Mouse (Mus musculus): ENCODE data around the gene Tfeb.

Tfeb gene

DNA sequence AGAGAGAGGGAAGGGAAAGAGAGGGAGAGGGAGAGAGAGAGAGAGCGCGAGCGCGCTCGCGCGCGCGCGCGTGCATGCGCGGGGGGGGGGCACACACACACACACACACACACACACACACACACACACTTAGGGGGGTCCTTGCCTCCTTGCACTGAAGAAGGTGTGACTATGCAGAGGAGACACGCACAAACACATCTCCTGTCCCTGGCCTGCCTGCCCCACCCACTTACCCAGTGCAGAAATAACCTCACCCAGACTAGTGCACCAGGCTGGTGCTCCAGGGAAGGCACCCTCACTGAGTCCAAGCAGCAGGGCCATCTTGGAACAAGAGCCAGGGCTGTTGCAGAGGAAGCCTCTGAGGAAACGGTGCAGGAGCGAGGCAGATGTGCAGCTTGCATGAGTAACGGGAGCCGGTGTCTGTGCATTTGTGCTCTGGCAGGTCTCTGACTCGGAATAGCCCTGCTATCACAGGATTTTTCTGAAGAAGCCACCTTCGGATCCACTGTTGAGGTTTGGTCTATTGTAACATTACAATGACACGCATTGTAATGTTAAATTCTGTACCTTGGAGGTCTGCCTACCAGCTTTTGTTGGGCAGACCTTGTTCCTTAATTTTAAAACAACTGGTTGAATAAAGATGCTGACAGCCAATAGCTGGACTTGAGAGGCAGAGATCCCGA lies 23.8 kb upstream of the Tfeb start:
- no peak for DNase-seq (ENCODE audit: low spot score)

DNA sequence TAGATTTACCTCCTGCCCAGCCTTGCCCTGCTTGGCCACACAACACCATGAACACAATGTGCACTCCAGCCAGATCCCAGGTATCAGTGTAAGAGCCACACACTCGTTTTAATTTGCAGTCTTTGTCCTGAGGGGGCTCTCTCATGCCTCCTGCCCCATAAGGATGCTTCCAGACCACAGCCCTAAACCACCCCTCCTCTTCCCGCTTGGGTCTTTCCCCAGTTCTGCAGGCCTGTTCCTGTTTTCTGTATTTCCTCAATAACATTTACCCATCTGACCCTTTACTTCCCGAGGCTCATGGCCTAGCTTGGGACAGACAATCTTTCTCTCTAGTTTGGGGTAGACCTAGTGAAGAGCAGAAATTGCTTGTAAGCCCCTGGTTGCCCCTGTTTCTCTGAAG lies 21.8 kb upstream of the Tfeb start:
- no peak for DNase-seq (ENCODE audit: low spot score)

DNA sequence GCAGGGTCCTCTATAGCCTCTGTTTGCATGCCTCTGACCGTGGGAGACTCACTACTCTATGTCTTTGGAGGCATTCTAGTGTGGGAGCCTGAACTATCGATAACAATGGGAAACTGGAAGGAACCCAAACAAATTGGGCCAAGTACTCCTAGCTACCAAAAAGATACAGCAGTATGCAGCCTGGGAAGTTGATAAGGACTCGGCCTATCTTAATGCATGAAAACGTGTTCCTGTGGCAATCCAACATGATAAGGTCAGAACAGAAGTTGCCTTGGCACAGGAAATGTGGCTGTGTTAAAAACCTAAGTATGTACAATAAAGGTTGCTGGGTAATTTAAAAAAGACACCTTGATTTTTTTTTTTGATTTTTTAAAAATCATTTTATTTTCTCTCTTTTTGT lies 15.6 kb upstream of the Tfeb start:
- no peak for DNase-seq (ENCODE audit: low spot score)

DNA sequence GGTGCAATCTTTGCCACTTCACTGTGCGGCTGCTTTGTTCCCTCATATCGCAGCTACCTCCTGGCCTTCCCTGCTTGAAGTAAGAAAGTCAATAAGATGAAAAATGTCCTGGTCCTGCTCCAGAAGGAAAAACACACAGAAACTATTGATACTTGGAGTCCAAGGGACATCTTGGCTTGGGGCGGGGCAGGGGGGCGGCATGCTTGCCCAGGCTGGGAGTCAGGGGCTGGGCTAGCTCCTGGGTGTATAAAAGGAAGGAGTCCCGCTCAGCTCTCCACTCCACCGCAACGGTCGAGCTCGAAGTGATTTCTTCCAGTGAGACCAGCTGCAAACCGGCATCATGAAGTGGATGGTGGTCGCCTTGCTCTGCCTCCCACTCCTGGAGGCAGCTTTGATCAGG lies 10.3 kb upstream of the Tfeb start, which contains the start of gene Pgc:
TSS of gene Pgc (plus strand) at position 277 of the 400 bp plus-strand sequence.
- DNase-seq (ENCODE audit: low spot score) = no peak

DNA sequence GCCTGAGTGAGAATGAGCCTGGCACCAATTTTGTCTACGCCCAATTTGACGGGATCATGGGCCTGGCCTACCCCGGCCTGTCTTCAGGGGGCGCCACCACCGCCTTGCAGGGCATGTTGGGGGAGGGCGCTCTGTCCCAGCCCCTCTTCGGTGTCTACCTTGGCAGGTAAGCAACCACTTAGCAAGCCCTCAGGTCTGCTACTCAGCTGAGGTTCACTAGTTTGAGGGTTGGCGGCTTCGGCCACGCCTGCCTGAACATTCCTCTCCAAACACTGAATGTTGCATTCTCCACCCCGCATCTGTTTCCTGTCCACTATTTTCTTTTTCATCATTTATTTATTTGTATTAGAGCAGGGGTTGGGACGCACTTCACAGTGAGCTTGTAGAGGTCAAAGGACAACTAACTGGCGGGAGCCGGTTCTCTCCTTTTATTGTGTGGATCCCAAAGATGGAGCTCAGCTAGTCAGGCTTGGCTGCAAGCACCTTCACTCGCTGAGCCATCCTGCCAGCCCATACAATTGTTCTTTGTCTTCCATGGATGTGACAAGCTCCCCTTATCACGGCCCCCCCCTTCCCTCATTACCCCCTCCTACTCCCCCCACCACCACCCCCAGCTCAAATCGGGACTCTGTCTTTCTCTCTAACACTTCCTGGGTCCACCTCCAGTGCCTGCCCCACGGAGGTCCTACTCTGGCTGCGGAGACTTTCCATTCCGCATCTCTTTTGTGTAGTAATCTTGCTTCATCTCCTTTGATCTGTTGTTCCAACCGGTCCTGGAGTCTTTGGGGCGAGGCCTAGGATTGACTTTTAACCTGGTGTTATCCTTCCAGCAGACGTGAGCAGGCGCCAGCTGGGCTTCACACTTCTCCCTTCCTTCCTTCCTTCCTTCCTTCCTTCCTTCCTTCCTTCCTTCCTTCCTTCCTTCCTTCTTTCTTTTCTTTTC lies 5.9 kb upstream of the Tfeb start:
- peak; percentile 28 for DNase-seq (ENCODE audit: low spot score)

DNA sequence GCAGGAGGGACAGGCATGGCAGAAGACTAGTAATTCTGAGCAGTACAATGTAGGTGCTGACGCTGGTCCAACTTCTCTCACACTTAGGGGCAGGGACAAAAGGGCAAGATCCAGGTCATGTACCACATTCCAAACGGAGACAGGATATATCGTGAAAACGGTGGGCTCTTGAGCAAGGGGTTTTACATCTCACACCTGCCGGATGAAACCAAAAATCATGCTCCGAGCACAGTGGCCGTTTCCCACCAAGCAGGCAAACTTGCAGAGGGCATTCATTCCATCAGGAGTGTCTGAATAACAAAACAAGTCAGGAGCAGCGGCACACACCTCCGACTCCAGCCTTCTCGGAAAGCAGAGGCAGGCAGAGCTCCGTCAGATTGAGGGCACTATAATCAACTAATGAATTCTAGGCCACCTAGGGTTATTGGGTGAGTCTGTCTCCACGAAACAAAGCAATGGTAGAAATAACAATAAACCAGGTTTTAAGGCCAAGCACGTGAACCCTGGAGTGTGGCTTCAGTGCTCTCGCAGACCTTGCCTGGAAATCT lies 1.2 kb upstream of the Tfeb start:
- DNase-seq (ENCODE audit: low spot score) = no peak

DNA sequence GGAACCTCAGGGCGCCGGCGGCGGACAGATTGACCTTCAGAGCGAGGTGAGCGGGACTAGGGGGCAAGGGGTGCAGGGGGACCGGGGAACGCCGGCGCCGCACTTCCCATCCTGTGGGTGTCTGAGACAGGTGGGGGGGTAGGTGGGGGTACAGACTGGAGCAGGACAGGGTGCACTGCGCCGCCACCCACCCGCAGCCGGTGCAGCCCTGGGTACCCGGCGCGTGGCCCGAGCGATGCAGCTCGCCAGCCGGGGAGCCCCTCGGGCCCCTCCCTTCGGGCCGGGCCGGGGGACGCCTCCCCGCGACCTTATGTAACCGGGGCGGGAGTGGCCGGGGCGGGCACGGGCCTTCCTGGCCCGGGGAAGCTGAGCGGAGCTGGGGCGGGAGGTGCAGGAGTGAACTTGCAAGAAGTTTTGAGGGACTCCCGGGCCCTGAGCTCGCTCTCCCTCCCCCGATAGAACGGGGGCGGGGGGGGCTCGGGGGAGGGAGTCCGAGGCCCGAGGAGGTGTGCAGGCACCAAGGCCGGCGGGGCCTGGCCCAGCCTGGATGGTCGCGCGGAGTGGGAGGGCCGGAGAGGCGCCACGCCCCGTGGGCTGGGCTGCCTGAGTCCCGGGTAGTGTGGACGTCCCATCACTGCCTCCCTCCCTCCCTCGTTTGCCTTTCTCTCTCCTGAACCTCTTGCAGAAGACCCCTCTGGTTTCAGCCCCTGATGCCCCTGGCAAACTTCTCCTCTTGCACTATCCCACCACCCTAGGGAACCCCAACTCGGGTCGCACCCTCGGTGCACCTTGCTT lies 638 bp downstream of the Tfeb start:
- DNase-seq (ENCODE audit: low spot score) = peak; percentile 93

DNA sequence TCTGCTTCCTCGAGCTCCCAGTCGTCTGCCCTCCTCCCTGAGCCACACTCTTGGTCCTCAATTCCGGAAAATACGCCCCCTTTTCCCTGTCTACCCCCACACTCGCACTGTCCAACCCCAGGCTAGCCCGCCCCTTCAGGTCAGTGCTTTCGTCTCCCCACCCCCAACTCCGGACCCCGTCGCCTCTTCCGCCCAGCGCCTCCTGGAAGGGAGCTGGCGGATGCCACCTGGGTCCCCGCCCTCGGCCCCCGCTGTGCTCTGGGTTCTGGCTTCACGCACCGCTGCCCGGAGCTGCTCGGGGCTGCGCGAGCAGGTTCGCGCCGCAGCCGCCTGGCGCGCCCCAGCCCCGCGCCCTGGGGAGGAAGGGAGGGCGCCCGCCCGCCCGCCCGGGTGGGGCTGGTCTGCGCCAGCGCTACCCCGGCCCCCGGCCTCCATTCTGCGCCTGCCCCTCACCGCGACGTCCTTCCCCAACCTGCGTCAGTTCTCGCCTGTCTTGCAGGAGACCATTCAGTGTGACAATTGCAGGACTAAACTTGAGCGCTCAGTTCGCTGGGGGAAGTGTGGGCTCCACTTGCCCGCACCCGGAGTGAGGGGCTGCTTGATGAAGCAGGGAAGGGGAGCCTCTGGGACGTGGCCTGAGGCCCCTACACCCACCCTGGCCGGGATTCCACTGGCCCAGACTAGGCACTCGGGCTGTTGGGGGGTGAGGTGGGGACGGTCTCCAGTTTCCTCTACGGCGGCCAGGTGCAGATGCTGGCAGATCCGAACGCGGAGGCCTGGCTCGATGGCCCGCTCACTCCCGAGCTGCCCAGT lies 1.4 kb downstream of the Tfeb start:
- DNase-seq (ENCODE audit: low spot score) = peak; percentile 66

DNA sequence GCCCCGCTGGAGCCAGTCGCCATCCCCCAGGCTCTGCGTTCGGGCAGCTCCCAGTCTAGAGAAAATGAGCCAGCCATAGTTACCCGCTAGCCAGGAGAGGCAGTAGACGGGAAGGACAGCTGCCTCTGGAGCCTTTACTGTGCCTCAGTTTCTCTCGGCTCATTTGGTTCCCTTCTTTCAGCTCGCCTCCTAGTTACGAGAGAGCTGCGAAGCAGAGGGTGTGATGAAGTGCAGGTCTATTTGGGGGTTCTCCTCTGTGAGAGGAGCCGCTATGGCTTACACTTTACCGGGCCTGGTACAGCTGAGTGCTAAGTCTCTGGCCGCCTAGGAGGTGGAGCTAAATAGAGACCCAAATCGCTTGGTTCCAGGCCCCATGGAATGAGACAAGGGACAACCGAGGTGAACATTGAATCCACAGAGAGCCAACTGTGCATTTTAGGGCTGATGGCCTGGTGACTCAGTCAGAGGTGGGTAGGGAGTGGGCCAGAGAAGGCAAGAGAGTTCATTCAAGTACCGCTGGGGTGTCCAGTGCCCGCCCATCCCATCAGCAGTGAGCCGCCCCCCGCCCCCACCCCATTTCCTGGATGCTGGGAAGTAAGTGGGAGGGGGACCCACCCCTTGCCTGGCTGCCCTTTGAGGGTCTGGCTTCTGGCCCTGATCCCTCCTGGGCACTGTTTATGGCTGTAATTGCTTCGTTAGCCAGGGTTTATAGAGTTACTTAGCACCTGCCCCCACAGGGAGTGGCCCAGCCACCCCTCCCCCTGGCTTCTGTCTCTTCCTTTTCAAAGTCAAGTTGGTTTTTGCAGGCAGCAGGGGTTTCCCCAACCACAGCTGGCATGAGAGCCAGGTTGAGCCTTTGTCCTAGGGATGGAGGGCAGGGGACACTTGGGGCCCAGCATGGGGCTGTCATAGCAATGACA lies 2.3 kb downstream of the Tfeb start:
- peak; percentile 47 for DNase-seq (ENCODE audit: low spot score)

DNA sequence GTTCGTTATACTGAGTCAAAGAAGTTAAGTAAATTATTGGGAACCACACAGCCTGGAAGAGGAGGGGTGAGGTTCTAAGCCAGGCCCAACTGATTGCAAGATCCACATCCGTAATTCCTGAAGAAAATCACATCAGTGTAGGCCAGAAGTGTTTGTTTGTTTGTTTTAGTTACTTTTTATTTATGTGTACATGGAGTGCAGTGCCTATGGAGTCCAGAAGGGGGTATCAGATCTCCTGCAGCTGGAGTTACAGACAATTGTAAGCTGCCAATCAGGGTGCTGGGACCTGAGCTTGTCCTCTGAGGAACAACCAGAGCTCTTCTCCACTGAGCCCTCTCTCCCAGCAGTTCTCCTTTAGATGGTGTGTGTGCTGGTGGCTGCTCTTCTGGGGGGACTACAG lies 3.4 kb downstream of the Tfeb start:
- DNase-seq (ENCODE audit: low spot score) = no peak

DNA sequence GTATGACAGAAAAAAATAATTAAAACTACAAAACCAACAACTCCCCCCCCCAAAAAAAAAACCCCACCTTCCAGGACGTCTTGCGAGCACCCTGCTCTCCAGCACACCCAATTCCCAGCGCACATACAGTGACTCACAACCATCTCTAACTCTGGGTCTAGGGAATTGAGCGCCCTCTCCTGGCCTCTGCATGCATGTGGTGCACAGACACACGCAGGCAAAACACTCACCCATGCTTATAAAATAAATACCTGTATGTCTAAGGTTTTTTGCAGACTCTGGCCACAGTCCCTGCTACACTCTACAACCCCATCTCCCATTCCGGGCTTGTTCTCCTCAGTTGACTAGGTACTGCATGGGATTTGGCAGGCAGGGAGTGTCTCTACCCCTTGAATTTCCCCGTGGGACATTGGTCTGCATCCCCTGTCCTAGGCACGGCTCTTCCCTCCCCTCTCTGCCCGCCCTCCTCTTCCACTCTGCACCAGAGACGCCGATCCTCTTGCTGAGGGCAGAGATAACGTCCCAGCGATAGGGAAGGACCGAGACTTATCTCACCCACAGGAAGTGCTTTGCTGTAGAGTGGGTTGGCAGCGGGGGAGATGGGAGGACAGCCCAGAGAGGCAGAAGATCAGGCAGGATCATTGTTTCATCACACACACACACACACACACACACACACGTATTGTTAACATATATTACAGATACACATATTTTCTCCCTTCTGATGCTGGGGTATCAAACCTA lies 6.3 kb downstream of the Tfeb start:
- no peak for DNase-seq (ENCODE audit: low spot score)

DNA sequence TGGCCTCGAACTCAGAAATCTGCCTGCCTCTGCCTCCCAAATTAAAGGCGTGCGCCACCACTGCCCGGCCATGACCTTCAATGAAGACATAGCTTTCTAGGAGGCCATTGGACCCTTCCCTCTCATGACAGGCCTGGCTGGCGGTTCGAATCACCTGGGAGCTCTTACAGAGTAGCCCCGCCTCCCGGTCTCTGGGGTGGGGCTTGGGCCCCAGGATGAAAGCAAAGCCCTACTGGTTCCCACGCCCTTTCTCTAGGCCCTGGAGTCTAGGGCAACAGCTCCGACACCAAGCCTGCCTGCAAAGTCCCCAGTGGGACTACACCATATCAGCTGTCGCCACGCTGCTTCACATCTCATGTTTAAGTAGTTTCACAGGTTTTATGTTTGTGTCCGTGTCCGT lies 7.3 kb downstream of the Tfeb start:
- DNase-seq (ENCODE audit: low spot score) = no peak

DNA sequence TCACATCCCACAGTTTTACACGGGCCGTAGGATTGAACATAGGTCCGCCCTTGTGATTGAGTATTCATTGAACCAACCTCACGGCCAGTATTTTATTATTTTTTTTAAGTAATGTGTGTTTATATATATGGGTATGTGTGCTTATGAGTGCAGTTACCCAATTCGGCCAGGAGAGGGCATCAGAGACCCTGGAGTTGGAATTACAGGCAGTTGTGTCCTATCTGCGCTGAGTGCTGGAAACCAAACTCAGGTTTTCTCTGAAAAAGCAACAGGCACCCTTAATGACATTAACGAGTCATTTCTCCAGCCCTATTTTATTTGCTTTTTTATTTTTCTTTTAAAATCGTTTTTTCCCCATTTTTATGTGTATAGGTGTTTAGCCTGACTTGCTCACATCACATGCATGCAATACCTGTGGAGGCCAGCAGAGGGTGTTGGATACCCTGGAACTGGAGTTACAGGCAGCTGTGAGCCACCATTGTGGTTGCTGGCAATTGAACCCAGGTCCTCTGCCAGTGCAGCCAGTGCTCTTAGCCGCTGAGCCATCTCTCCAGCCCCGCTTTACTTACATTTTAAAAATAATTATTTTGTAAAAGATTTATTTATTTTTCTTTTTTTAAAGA lies 8.0 kb downstream of the Tfeb start:
- no peak for DNase-seq (ENCODE audit: low spot score)

DNA sequence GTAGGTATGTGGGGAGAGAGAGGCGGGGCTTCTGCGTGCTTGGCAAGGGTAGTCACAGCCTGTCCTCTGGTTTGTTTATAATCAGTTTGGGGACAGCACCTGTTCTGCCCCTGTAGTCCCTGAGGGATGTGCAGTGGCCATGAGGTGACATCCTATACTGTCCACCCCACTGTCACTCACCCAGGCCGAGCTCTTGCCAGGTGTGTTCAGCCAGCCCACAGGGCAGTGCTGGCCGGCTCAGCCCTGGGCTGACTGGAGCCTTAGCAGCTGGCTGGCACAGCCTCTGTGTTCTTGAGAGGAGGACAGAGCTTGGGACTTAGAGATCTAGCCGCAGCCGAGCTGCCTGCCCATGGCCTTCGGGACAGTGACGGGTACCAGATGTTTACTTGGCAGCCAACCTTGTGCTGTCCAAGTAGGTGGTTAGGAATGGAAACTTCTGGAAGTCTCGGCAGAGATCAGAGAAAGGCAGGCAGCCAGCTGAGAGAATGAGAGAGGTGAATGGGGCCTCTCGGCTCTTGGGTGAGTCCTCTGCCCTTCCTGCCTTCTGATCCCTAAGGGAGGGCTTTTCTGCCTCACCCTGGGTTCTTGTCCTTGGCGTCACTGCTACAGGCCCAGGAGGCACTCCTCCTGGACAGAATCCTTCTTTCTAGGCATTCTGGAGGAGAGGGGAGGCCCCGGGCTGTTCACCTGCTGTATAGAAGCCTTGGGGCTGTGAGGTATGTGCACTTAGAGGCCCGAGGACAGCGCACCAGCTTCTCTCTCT lies 12.1 kb downstream of the Tfeb start:
- DNase-seq (ENCODE audit: low spot score) = peak; percentile 63

DNA sequence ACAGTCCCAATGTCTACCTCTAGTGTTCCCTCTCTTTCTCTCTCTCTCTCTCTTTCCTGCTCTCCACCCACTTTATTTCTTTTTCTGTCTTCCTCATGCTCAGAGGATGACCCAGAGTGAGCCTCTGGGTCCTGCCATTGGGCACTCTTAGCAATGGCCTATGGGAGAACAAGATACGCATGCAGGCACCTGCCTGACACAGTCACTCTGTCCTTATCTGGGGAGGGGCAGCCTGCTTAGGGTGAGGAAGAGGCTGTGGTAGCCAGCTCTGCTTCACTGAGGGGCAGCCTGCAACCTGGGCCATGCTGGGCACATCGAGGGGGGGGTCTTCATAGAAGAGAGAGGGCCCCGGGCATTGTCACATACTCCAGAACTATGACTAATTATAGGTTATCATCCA lies 12.8 kb downstream of the Tfeb start:
- no peak for DNase-seq (ENCODE audit: low spot score)

DNA sequence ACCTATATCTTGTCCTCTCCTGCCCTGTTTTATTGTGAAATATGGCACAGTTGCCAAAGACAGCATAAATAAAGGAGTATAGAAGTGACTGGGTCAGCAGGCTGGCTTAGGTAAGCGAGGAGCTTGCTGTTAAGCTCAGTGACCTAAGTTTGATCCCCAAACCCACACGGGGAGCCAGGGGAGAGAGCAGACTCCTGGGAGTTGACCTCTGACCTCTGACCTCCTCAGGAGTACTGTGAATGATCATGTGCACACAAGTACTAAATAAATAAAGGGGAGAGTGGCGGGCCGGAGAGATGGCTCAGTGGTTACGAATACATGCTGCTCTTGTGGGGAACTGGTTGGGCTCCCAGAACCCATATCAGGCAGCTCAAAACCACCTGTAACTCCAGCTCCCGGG lies 13.3 kb downstream of the Tfeb start:
- DNase-seq (ENCODE audit: low spot score) = no peak

DNA sequence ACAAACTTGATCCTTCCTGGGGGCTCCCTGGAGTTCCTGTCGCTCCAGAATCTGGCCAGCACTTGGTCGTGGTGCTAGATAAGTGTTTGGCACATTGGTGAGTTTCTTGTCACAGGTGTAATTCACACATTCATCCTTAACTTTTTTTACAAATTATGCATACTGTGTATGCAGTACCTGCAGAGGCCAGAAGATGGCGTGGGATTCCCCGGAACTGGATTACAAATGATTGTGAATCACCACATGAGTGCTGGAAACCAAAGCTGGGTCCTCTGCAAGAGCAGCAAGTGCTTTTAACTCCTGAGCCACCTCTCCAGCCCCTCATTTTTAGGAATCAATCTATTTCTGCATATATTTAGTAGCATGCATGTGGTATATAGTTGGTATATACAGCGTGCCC lies 15.0 kb downstream of the Tfeb start:
- no peak for DNase-seq (ENCODE audit: low spot score)

DNA sequence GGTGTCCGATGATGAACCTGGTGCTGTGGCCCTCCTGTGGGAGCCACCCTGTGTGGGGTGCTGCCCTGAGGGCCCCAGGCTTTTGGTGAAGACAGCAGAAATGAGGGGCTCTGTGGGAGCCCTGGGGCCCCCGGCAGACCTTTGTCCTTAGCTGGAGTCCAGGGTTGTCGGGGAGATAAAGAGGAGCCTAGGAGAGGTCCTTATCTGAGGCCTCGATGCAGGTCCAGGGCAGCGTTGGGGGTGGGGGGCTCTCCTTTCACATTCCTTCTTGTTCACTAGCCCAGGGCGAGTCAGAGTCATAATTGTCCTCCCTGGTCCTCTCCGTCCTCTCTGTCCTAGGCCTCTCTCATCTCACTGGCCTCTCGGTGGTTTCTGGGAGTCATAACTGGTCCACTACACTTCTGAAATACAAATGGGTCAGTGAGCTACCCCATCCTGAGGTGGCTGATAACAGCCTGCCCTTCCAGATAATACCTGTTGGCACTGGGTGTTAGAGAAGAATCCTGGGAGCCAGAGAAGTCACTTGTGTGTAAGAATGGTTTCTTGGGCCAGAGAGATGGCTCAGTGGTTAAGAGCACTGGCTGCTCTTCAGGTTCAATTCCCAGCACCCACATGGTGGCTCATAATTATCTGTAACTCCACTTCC lies 16.4 kb downstream of the Tfeb start:
- no peak for DNase-seq (ENCODE audit: low spot score)
